Mouse (Mus musculus) heart, adult 2 months (tissue): ENCODE data around the gene Mgarp.

Experiments
- CTCF ChIP-seq: fragments of 200-600 bp; IDR thresholded peaks from 2 replicates; pipeline ENCODE4 v1.8.1; 2022; ENCODE audit warnings: antibody characterized with exemption, mild to moderate bottlenecking, moderate library complexity
- POLR2A ChIP-seq: fragments of 200-500 bp; IDR thresholded peaks from 2 replicates; pipeline ENCODE4 v1.6.1; 2011; ENCODE audit warnings: mild to moderate bottlenecking, low read depth, low read length, control low read depth; ENCODE audit not compliant: insufficient read depth

DNA sequence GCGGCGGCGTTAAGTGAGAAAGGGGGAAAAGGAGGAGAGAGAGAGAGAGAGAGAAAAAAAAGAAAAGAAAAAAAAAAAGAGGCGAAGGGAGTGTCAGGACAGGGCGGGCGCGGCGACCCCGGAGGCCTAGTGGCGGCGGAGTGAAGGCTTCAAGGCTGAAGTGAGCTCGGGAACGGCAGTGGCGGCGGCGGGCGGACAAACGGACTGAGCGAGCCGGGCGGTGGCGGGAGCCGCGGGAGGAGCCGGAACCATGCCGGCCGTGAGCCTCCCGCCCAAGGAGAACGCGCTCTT is 19.5 kb upstream of the Mgarp start:
- peak; percentile 21; the same call in 1 of the 2 replicates for TF ChIP-seq CTCF
- TF ChIP-seq POLR2A = no peak
